Mouse (Mus musculus): ENCODE data around the gene Pzp.

Gene Pzp

GRCm38 (mm10) chr6:128526601-128527000 lies at the start of gene Pzp:
TSS of gene Pzp (minus strand) at chr6:128526720.
- in situ Hi-C loops (cut with MboI; ENCODE audit: low pct_unique_long_range_greater_than_20kb in 1 of 2, low sequenced_read_pairs in 2 of 2, unreplicated experiment in 1 of 2): no loop called here

GRCm38 (mm10) chr6:128566589-128566988 lies 40.1 kb upstream of the Pzp start:
- in situ Hi-C loops (cut with MboI; ENCODE audit: low pct_unique_long_range_greater_than_20kb in 1 of 2, low sequenced_read_pairs in 2 of 2, unreplicated experiment in 1 of 2): no loop called here

GRCm38 (mm10) chr6:128554049-128554448 lies 27.5 kb upstream of the Pzp start:
- in situ Hi-C loops (cut with MboI; ENCODE audit: low pct_unique_long_range_greater_than_20kb in 1 of 2, low sequenced_read_pairs in 2 of 2, unreplicated experiment in 1 of 2): no loop called here

- in situ Hi-C loops (cut with MboI; ENCODE audit: low pct_unique_long_range_greater_than_20kb in 1 of 2, low sequenced_read_pairs in 2 of 2, unreplicated experiment in 1 of 2): no loop called here
Measured at GRCm38 (mm10) chr6:128549463-128550452, 23.2 kb upstream of the Pzp start.

GRCm38 (mm10) chr6:128548532-128548931 lies 22.0 kb upstream of the Pzp start:
- in situ Hi-C loops (cut with MboI; ENCODE audit: low pct_unique_long_range_greater_than_20kb in 1 of 2, low sequenced_read_pairs in 2 of 2, unreplicated experiment in 1 of 2): no loop called here

- in situ Hi-C loops (cut with MboI; ENCODE audit: low pct_unique_long_range_greater_than_20kb in 1 of 2, low sequenced_read_pairs in 2 of 2, unreplicated experiment in 1 of 2): no loop called here
Measured at GRCm38 (mm10) chr6:128545402-128545801, 18.9 kb upstream of the Pzp start.

- in situ Hi-C loops (cut with MboI; ENCODE audit: low pct_unique_long_range_greater_than_20kb in 1 of 2, low sequenced_read_pairs in 2 of 2, unreplicated experiment in 1 of 2): no loop called here
Measured at GRCm38 (mm10) chr6:128543226-128543625, 16.7 kb upstream of the Pzp start.

GRCm38 (mm10) chr6:128535250-128535649 lies 8.7 kb upstream of the Pzp start:
- in situ Hi-C loops (cut with MboI; ENCODE audit: low pct_unique_long_range_greater_than_20kb in 1 of 2, low sequenced_read_pairs in 2 of 2, unreplicated experiment in 1 of 2): no loop called here

- in situ Hi-C loops (cut with MboI; ENCODE audit: low pct_unique_long_range_greater_than_20kb in 1 of 2, low sequenced_read_pairs in 2 of 2, unreplicated experiment in 1 of 2): no loop called here
Measured at GRCm38 (mm10) chr6:128533296-128533695, 6.8 kb upstream of the Pzp start.

GRCm38 (mm10) chr6:128532701-128533100 lies 6.2 kb upstream of the Pzp start:
- in situ Hi-C loops (cut with MboI; ENCODE audit: low pct_unique_long_range_greater_than_20kb in 1 of 2, low sequenced_read_pairs in 2 of 2, unreplicated experiment in 1 of 2): no loop called here

GRCm38 (mm10) chr6:128528491-128528890 lies 2.0 kb upstream of the Pzp start:
- in situ Hi-C loops (cut with MboI; ENCODE audit: low pct_unique_long_range_greater_than_20kb in 1 of 2, low sequenced_read_pairs in 2 of 2, unreplicated experiment in 1 of 2): no loop called here

GRCm38 (mm10) chr6:128527110-128527509 lies 590 bp upstream of the Pzp start:
- in situ Hi-C loops (cut with MboI; ENCODE audit: low pct_unique_long_range_greater_than_20kb in 1 of 2, low sequenced_read_pairs in 2 of 2, unreplicated experiment in 1 of 2): no loop called here

- in situ Hi-C loops (cut with MboI; ENCODE audit: low pct_unique_long_range_greater_than_20kb in 1 of 2, low sequenced_read_pairs in 2 of 2, unreplicated experiment in 1 of 2): no loop called here
Measured at GRCm38 (mm10) chr6:128525801-128526200, 719 bp downstream of the Pzp start.

- in situ Hi-C loops (cut with MboI; ENCODE audit: low pct_unique_long_range_greater_than_20kb in 1 of 2, low sequenced_read_pairs in 2 of 2, unreplicated experiment in 1 of 2): no loop called here
Measured at GRCm38 (mm10) chr6:128523360-128523759, 3.2 kb downstream of the Pzp start.

- in situ Hi-C loops (cut with MboI; ENCODE audit: low pct_unique_long_range_greater_than_20kb in 1 of 2, low sequenced_read_pairs in 2 of 2, unreplicated experiment in 1 of 2): no loop called here
Measured at GRCm38 (mm10) chr6:128519159-128519558, 7.4 kb downstream of the Pzp start.

GRCm38 (mm10) chr6:128505676-128506236 lies 20.8 kb downstream of the Pzp start:
- in situ Hi-C loops (cut with MboI; ENCODE audit: low pct_unique_long_range_greater_than_20kb in 1 of 2, low sequenced_read_pairs in 2 of 2, unreplicated experiment in 1 of 2): no loop called here

GRCm38 (mm10) chr6:128504743-128505142 lies 21.8 kb downstream of the Pzp start:
- in situ Hi-C loops (cut with MboI; ENCODE audit: low pct_unique_long_range_greater_than_20kb in 1 of 2, low sequenced_read_pairs in 2 of 2, unreplicated experiment in 1 of 2): no loop called here

GRCm38 (mm10) chr6:128495346-128495745 lies 31.2 kb downstream of the Pzp start:
- in situ Hi-C loops (cut with MboI; ENCODE audit: low pct_unique_long_range_greater_than_20kb in 1 of 2, low sequenced_read_pairs in 2 of 2, unreplicated experiment in 1 of 2): no loop called here

GRCm38 (mm10) chr6:128494646-128495331 lies 31.7 kb downstream of the Pzp start:
- in situ Hi-C loops (cut with MboI; ENCODE audit: low pct_unique_long_range_greater_than_20kb in 1 of 2, low sequenced_read_pairs in 2 of 2, unreplicated experiment in 1 of 2): no loop called here

All from mouse embryonic stem cell (cell line).